Mouse (Mus musculus): ENCODE results near the gene Nos1ap. TPM values are rescaled to one million over a fixed set of nuclear protein-coding genes. Genes with fewer than 3 reads are reported as not detected.

The Nos1ap gene
- polyA plus RNA-seq, 1 experiment: 0.14 TPM

DNA sequence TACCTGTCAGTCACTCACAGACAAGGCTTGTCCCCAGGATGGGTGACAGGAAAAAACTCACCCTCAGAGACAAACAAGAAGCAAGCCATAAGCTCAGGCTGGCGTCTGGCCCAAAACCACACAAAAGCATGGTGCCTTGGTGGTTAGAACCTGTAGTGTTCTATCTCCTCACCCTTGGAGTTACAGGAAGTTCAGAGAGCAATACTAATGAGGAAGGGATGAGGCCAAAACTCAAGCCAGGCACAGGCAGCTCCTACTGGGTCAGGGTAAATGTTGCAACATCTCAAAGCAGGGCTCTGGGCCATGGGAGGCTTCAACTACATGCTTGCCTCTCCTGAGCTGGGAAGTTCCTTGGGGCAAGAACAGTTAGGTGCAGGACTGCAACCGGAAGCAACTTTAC, 54.4 kb downstream of the Nos1ap start:
- no peak for TF ChIP-seq MAX (IDR thresholded peaks at IDR 0.05)
- no peak for TF ChIP-seq FOSL1 (IDR thresholded peaks at IDR 0.05; ENCODE audit: insufficient read depth, low read length, poor library complexity, severe bottlenecking)
- no peak for TF ChIP-seq USF1 (IDR thresholded peaks at IDR 0.05; ENCODE audit: low read depth)
- TF ChIP-seq MYOG (IDR thresholded peaks at IDR 0.05; ENCODE audit: control insufficient read depth, extremely low read depth, insufficient read length): no peak
- no peak for TF ChIP-seq CTCF (IDR thresholded peaks at IDR 0.05; ENCODE audit: control insufficient read depth, insufficient read depth, insufficient read length)
- TF ChIP-seq MYOD1 (IDR thresholded peaks at IDR 0.05; ENCODE audit: control insufficient read depth, insufficient read length, low read depth): no peak
- H3K79me3 ChIP-seq (ENCODE audit: low read depth): no peaks in the 10 kb centered on the region
- H3K27me3 ChIP-seq (ENCODE audit: control insufficient read depth, insufficient read depth, insufficient read length): peaks cover 46% of the 10 kb centered on the region
- H3K4me3 ChIP-seq (ENCODE audit: insufficient read depth, poor library complexity, severe bottlenecking): no peak overlapping the region
- H3ac ChIP-seq (ENCODE audit: control insufficient read depth, insufficient read length, low read depth): no peak overlapping the region
- no peaks in the 10 kb centered on the region for H3K36me3 ChIP-seq (ENCODE audit: control insufficient read depth, insufficient read depth)
- no peaks in the 10 kb centered on the region for H3K79me2 ChIP-seq (ENCODE audit: control insufficient read depth, insufficient read depth)

GRCm38 (mm10) chr1:170531286-170531685, 58.4 kb downstream of the Nos1ap start:
- Histone ChIP-seq H3ac (ENCODE audit: control insufficient read depth, insufficient read length, low read depth) (no peak overlapping the region), H3K27me3 (ENCODE audit: control insufficient read depth, insufficient read depth, insufficient read length) (peaks cover 36% of the 10 kb centered on the region), H3K36me3 (ENCODE audit: control insufficient read depth, insufficient read depth) (no peaks in the 10 kb centered on the region), H3K4me3 (ENCODE audit: insufficient read depth, poor library complexity, severe bottlenecking) (no peak overlapping the region), H3K79me3 (ENCODE audit: low read depth) (no peaks in the 10 kb centered on the region), H3K79me2 (ENCODE audit: control insufficient read depth, insufficient read depth) (no peaks in the 10 kb centered on the region)
- TF ChIP-seq MYOG (IDR thresholded peaks at IDR 0.05; ENCODE audit: control insufficient read depth, extremely low read depth, insufficient read length): no peak
- TF ChIP-seq FOSL1 (IDR thresholded peaks at IDR 0.05; ENCODE audit: insufficient read depth, low read length, poor library complexity, severe bottlenecking): no peak
- TF ChIP-seq USF1 (IDR thresholded peaks at IDR 0.05; ENCODE audit: low read depth): no peak
- no peak for TF ChIP-seq MYOD1 (IDR thresholded peaks at IDR 0.05; ENCODE audit: control insufficient read depth, insufficient read length, low read depth)
- TF ChIP-seq CEBPB (IDR thresholded peaks at IDR 0.05; ENCODE audit: low read depth): no peak
- no peak for TF ChIP-seq MAX (IDR thresholded peaks at IDR 0.05)
- TF ChIP-seq CTCF (IDR thresholded peaks at IDR 0.05; ENCODE audit: control insufficient read depth, insufficient read depth, insufficient read length): no peak

- H3K27me3 ChIP-seq (ENCODE audit: control insufficient read depth, insufficient read depth, insufficient read length): peaks cover 31% of the 10 kb centered on the region
- TF ChIP-seq USF1 (IDR thresholded peaks at IDR 0.05; ENCODE audit: low read depth) (no peak), MYOG (IDR thresholded peaks at IDR 0.05; ENCODE audit: control insufficient read depth, extremely low read depth, insufficient read length) (no peak), CEBPB (IDR thresholded peaks at IDR 0.05; ENCODE audit: low read depth) (no peak), MYOD1 (IDR thresholded peaks at IDR 0.05; ENCODE audit: control insufficient read depth, insufficient read length, low read depth) (no peak), CTCF (IDR thresholded peaks at IDR 0.05; ENCODE audit: control insufficient read depth, insufficient read depth, insufficient read length) (no peak), FOSL1 (IDR thresholded peaks at IDR 0.05; ENCODE audit: insufficient read depth, low read length, poor library complexity, severe bottlenecking) (no peak), MAX (IDR thresholded peaks at IDR 0.05) (no peak)
- no peaks in the 10 kb centered on the region for H3K36me3 ChIP-seq (ENCODE audit: control insufficient read depth, insufficient read depth)
- no peak overlapping the region for H3K4me3 ChIP-seq (ENCODE audit: insufficient read depth, poor library complexity, severe bottlenecking)
- no peak overlapping the region for H3ac ChIP-seq (ENCODE audit: control insufficient read depth, insufficient read length, low read depth)
- no peaks in the 10 kb centered on the region for H3K79me2 ChIP-seq (ENCODE audit: control insufficient read depth, insufficient read depth)
- H3K79me3 ChIP-seq (ENCODE audit: low read depth): no peaks in the 10 kb centered on the region
Measured at GRCm38 (mm10) chr1:170530456-170530855, 59.2 kb downstream of the Nos1ap start.

DNA sequence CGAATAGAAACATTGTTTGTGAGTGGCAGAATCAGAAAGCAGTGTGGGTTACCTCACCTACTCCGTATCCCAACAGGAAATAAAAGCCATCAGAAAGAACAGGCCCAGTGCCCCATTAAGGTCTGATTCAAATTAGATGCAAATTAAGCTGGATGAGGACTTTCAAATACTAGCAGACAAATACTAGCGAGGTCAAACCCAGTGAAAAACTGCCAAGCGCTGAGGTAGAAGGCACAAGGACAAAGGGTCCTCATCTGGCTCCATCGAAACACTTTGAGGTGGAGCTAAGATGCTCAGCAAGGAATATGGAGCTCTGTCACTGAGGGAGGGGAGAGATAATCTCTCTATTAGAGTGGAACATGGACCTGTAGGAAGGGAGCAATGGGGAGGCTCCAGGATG, 66.8 kb downstream of the Nos1ap start:
- H3K79me2 ChIP-seq (ENCODE audit: control insufficient read depth, insufficient read depth): no peaks in the 10 kb centered on the region
- no peaks in the 10 kb centered on the region for H3K79me3 ChIP-seq (ENCODE audit: low read depth)
- H3K4me3 ChIP-seq (ENCODE audit: insufficient read depth, poor library complexity, severe bottlenecking): no peak overlapping the region
- H3K36me3 ChIP-seq (ENCODE audit: control insufficient read depth, insufficient read depth): no peaks in the 10 kb centered on the region
- no peak for TF ChIP-seq CEBPB (IDR thresholded peaks at IDR 0.05; ENCODE audit: low read depth)
- TF ChIP-seq CTCF (IDR thresholded peaks at IDR 0.05; ENCODE audit: control insufficient read depth, insufficient read depth, insufficient read length): no peak
- no peak for TF ChIP-seq USF1 (IDR thresholded peaks at IDR 0.05; ENCODE audit: low read depth)
- no peak for TF ChIP-seq MYOG (IDR thresholded peaks at IDR 0.05; ENCODE audit: control insufficient read depth, extremely low read depth, insufficient read length)
- TF ChIP-seq MAX (IDR thresholded peaks at IDR 0.05): no peak
- no peak for TF ChIP-seq MYOD1 (IDR thresholded peaks at IDR 0.05; ENCODE audit: control insufficient read depth, insufficient read length, low read depth)
- peaks cover 39% of the 10 kb centered on the region for H3K27me3 ChIP-seq (ENCODE audit: control insufficient read depth, insufficient read depth, insufficient read length)
- H3ac ChIP-seq (ENCODE audit: control insufficient read depth, insufficient read length, low read depth): no peak overlapping the region

- TF ChIP-seq USF1 (IDR thresholded peaks at IDR 0.05; ENCODE audit: low read depth) (no peak), MYOG (IDR thresholded peaks at IDR 0.05; ENCODE audit: control insufficient read depth, extremely low read depth, insufficient read length) (no peak), CEBPB (IDR thresholded peaks at IDR 0.05; ENCODE audit: low read depth) (no peak), FOSL1 (IDR thresholded peaks at IDR 0.05; ENCODE audit: insufficient read depth, low read length, poor library complexity, severe bottlenecking) (no peak), MAX (IDR thresholded peaks at IDR 0.05) (no peak), MYOD1 (IDR thresholded peaks at IDR 0.05; ENCODE audit: control insufficient read depth, insufficient read length, low read depth) (no peak), CTCF (IDR thresholded peaks at IDR 0.05; ENCODE audit: control insufficient read depth, insufficient read depth, insufficient read length) (no peak)
- no peaks in the 10 kb centered on the region for H3K79me2 ChIP-seq (ENCODE audit: control insufficient read depth, insufficient read depth)
- H3K27me3 ChIP-seq (ENCODE audit: control insufficient read depth, insufficient read depth, insufficient read length): peaks cover 40% of the 10 kb centered on the region
- H3K79me3 ChIP-seq (ENCODE audit: low read depth): no peaks in the 10 kb centered on the region
- H3ac ChIP-seq (ENCODE audit: control insufficient read depth, insufficient read length, low read depth): no peak overlapping the region
- H3K36me3 ChIP-seq (ENCODE audit: control insufficient read depth, insufficient read depth): no peaks in the 10 kb centered on the region
- H3K4me3 ChIP-seq (ENCODE audit: insufficient read depth, poor library complexity, severe bottlenecking): no peak overlapping the region
Measured at GRCm38 (mm10) chr1:170521520-170522205, 68.0 kb downstream of the Nos1ap start.

Measured in C2C12 (cell line).